Mouse (Mus musculus) heart, postnatal 10 days (tissue): Measurements from ENCODE around the gene Ssc5d. TPM values are rescaled to one million over a fixed set of nuclear protein-coding genes. Genes with fewer than 3 reads are reported as not detected.

Source experiments
- total RNA-seq, 2 experiments: library from RNA; stranded (reverse); gene quantifications; 2 replicates each; pipeline ENCODE4 v1.2.3; 2021

Gene Ssc5d
- total RNA-seq, 2 experiments from 2014 or later: 12.5 TPM

Other genes starting within 250 kb of the Ssc5d start
- gene Hspbp1, start 240.7 kb upstream of the Ssc5d start, total RNA-seq: 10 to 100 TPM; 45.0 to 46.7 TPM
- gene Brsk1, start 235.2 kb upstream of the Ssc5d start, total RNA-seq: 1 to 10 TPM; 2.5 to 3.8 TPM
- under 1 TPM in 1 of 2 experiments, not detected in 1; 0.20 TPM for gene Tmem150b, start 200.5 kb upstream of the Ssc5d start, total RNA-seq
- 10 to 100 TPM; 32.1 to 37.1 TPM for gene Kmt5c, start 185.7 kb upstream of the Ssc5d start, total RNA-seq
- 10 to 100 TPM in 1 of 2 experiments, 1 to 10 TPM in 1; 7.4 to 10.9 TPM for gene Cox6b2, start 172.7 kb upstream of the Ssc5d start, total RNA-seq
- gene Fam71e2, start 154.5 kb upstream of the Ssc5d start, total RNA-seq: not detected
- gene Il11, start 142.9 kb upstream of the Ssc5d start, total RNA-seq: not detected
- not detected for gene Tmem190, start 142.8 kb upstream of the Ssc5d start, total RNA-seq
- 1 to 10 TPM; 3.7 to 4.2 TPM for gene Tmem238, start 136.1 kb upstream of the Ssc5d start, total RNA-seq
- gene Rpl28, start 132.9 kb upstream of the Ssc5d start, total RNA-seq: 100 to 1,000 TPM; 630 to 679 TPM
- 100 to 1,000 TPM; 149 to 152 TPM for gene Ube2s, start 113.2 kb upstream of the Ssc5d start, total RNA-seq
- gene Shisa7, start 81.1 kb upstream of the Ssc5d start, total RNA-seq: under 1 TPM in 1 of 2 experiments, not detected in 1; 0.15 TPM
- 1 to 10 TPM; 3.6 to 4.7 TPM for gene Isoc2b, start 55.5 kb upstream of the Ssc5d start, total RNA-seq
- gene Isoc2a, start 48.6 kb upstream of the Ssc5d start, total RNA-seq: 10 to 100 TPM; 15.8 to 16.3 TPM
- gene Gm36210, start 19.3 kb upstream of the Ssc5d start, total RNA-seq: not detected
- gene Zfp628, start 10.6 kb upstream of the Ssc5d start, total RNA-seq: 10 to 100 TPM; 11.8 to 13.8 TPM
- gene Nat14, start 3.8 kb upstream of the Ssc5d start, total RNA-seq: 1 to 10 TPM; 4.9 to 5.2 TPM
- gene Sbk2, start 38.6 kb downstream of the Ssc5d start, total RNA-seq: 1 to 10 TPM; 7.2 to 9.0 TPM
- 10 to 100 TPM; 11.9 to 22.0 TPM for gene Sbk3, start 45.4 kb downstream of the Ssc5d start, total RNA-seq
- 10 to 100 TPM; 18.4 to 19.1 TPM for gene Zfp579, start 70.4 kb downstream of the Ssc5d start, total RNA-seq
- 1 to 10 TPM; 7.8 to 9.4 TPM for gene Zfp524, start 88.6 kb downstream of the Ssc5d start, total RNA-seq
- 10 to 100 TPM; 21.6 to 25.6 TPM for gene Fiz1, start 88.9 kb downstream of the Ssc5d start, total RNA-seq
- not detected for gene Gm44973, start 89.7 kb downstream of the Ssc5d start, total RNA-seq
- gene Zfp865, start 94.6 kb downstream of the Ssc5d start, total RNA-seq: 10 to 100 TPM; 22.4 to 23.2 TPM
- gene Ccdc106, start 94.8 kb downstream of the Ssc5d start, total RNA-seq: under 1 TPM; 0.26 to 0.32 TPM
- not detected for gene 4632433K11Rik, start 108.3 kb downstream of the Ssc5d start, total RNA-seq
- 1 to 10 TPM; 5.9 to 7.3 TPM for gene Zfp784, start 112.7 kb downstream of the Ssc5d start, total RNA-seq
- 10 to 100 TPM; 10.6 to 12.6 TPM for gene Zfp580, start 125.8 kb downstream of the Ssc5d start, total RNA-seq
- gene U2af2, start 136.4 kb downstream of the Ssc5d start, total RNA-seq: 100 to 1,000 TPM; 102 to 109 TPM
- 100 to 1,000 TPM; 194 to 209 TPM for gene Epn1, start 154.4 kb downstream of the Ssc5d start, total RNA-seq
- gene Rfpl4, start 191.2 kb downstream of the Ssc5d start, total RNA-seq: not detected
- gene Rasl2-9, start 200.2 kb downstream of the Ssc5d start, total RNA-seq: 1 to 10 TPM; 4.1 to 4.9 TPM
- not detected for gene Vmn1r55, start 223.9 kb downstream of the Ssc5d start, total RNA-seq